In genomic region chr7:74552546-74552945, GRCm38 (mm10) we compare ENCODE assay signal across 11 mouse cellular contexts. TPM values are rescaled to one million over a fixed set of nuclear protein-coding genes. Genes with fewer than 3 reads are reported as not detected.
DNase-seq lines count a peak whose midpoint lies in the region; ATAC-seq and TF ChIP-seq lines count a peak whose summit lies in the region.
"Had no signal": no experiment of that assay in that cellular context is flagged by ENCODE, and none has a peak within 500 bp of the region (broad histone marks: within the 10 kb centered on the region; RNA-seq: fewer than 3 reads in every experiment).

No protein-coding gene starts in this region.

- no peak overlapping the region for H3K9ac ChIP-seq in kidney, embryonic 15.5 days
- no peak overlapping the region for H3K9ac ChIP-seq in heart, embryonic 16.5 days (ENCODE audit: low read length)
- H3K9ac ChIP-seq in midbrain, postnatal 0 days (replicated peaks; ENCODE audit: low read length, poor library complexity, severe bottlenecking), result 0 out of 2 replicates have a peak overlapping the region, but pooled peaks have one; percentile 39
- H3K9ac ChIP-seq: limb, embryonic 15.5 days had no signal

- no peaks in the 10 kb centered on the region for H3K9me3 ChIP-seq in kidney, embryonic 15.5 days (replicated peaks)
- H3K9me3 ChIP-seq in heart, embryonic 16.5 days (replicated peaks; ENCODE audit: control insufficient read depth, low read length), result no peaks in the 10 kb centered on the region
- no peaks in the 10 kb centered on the region for H3K9me3 ChIP-seq in midbrain, postnatal 0 days (ENCODE audit: low read length)
- H3K9me3 ChIP-seq: limb, embryonic 15.5 days had no signal

- H3K27me3 ChIP-seq in cerebellum, adult 2 months (ENCODE audit: control insufficient read depth, insufficient read depth, low read length), result no peaks in the 10 kb centered on the region
- H3K27me3 ChIP-seq in kidney, embryonic 15.5 days, result peaks cover 14% of the 10 kb centered on the region
- peaks cover 17% of the 10 kb centered on the region for H3K27me3 ChIP-seq in heart, embryonic 16.5 days (ENCODE audit: control insufficient read depth, insufficient read depth, low read length)
- H3K27me3 ChIP-seq in midbrain, postnatal 0 days (ENCODE audit: insufficient read depth, low read length), result no peaks in the 10 kb centered on the region

- ATAC-seq in kidney, embryonic 15.5 days (replicated peaks; ENCODE audit: low FRiP score), result no peak
- no peak for ATAC-seq in heart, embryonic 16.5 days (replicated peaks; ENCODE audit: extremely low read depth, insufficient read depth, low FRiP score)
- ATAC-seq in midbrain, postnatal 0 days (ENCODE audit: low FRiP score), result no peak

- H3K4me3 ChIP-seq in cerebellum, adult 2 months (replicated peaks; ENCODE audit: insufficient read depth, low read depth, low read length), result peak overlapping the region; percentile 25
- peak overlapping the region; percentile 82 for H3K4me3 ChIP-seq in kidney, embryonic 15.5 days (replicated peaks)
- H3K4me3 ChIP-seq in heart, embryonic 16.5 days (ENCODE audit: low read length), result no peak overlapping the region
- peak overlapping the region; percentile 79 for H3K4me3 ChIP-seq in midbrain, postnatal 0 days (ENCODE audit: low read depth, low read length)
- H3K4me3 ChIP-seq: erythroblast, embryonic 14.5 days had no signal

- H3K4me2 ChIP-seq in kidney, embryonic 15.5 days, result peak overlapping the region; percentile 94
- peak overlapping the region; percentile 10; the same call in 1 of the 2 replicates for H3K4me2 ChIP-seq in heart, embryonic 16.5 days (ENCODE audit: low read depth, low read length)
- peak overlapping the region; percentile 77 for H3K4me2 ChIP-seq in midbrain, postnatal 0 days (ENCODE audit: low read depth, low read length, poor library complexity, severe bottlenecking)
- H3K4me2 ChIP-seq: limb, embryonic 15.5 days had no signal

- no peak for DNase-seq in cerebellum, adult 2 months
- no peak for DNase-seq in cerebellum, adult 9-11 months
- no peak for DNase-seq in kidney, postnatal 4 days
- no peak for DNase-seq in midbrain, postnatal 0 days (ENCODE audit: low spot score)
- no peak for DNase-seq in adrenal gland, adult 8-10 months
- DNase-seq in frontal cortex, postnatal 14 days (ENCODE audit: low spot score in 2 of 2), result no peak
- DNase-seq: right cerebral cortex, postnatal 4 days had no signal

- no peak for TF ChIP-seq POLR2A in cerebellum, adult 2 months (IDR thresholded peaks at IDR 0.05; ENCODE audit: borderline replicate concordance, insufficient read depth, low read length)

- no peaks in the 10 kb centered on the region for H3K36me3 ChIP-seq in kidney, embryonic 15.5 days
- no peaks in the 10 kb centered on the region for H3K36me3 ChIP-seq in heart, embryonic 16.5 days (ENCODE audit: control insufficient read depth, insufficient read depth)
- no peaks in the 10 kb centered on the region for H3K36me3 ChIP-seq in midbrain, postnatal 0 days (ENCODE audit: insufficient read depth, low read length)
- H3K36me3 ChIP-seq: limb, embryonic 15.5 days had no signal

- peaks cover 24% of the 10 kb centered on the region for H3K4me1 ChIP-seq in cerebellum, adult 2 months (ENCODE audit: control insufficient read depth, insufficient read depth, low read length)
- peaks cover 68% of the 10 kb centered on the region for H3K4me1 ChIP-seq in kidney, embryonic 15.5 days
- peaks cover 15% of the 10 kb centered on the region for H3K4me1 ChIP-seq in heart, embryonic 16.5 days (ENCODE audit: control insufficient read depth, insufficient read depth, low read length)
- H3K4me1 ChIP-seq in midbrain, postnatal 0 days (ENCODE audit: insufficient read depth, low read length), result peaks cover 18% of the 10 kb centered on the region; the same call in 1 of the 2 replicates

- H3K27ac ChIP-seq in cerebellum, adult 2 months (ENCODE audit: insufficient read depth, low read length), result no peak overlapping the region
- H3K27ac ChIP-seq in kidney, embryonic 15.5 days, result no peak overlapping the region
- H3K27ac ChIP-seq in heart, embryonic 16.5 days (ENCODE audit: low read length), result no peak overlapping the region
- H3K27ac ChIP-seq in midbrain, postnatal 0 days (ENCODE audit: low read depth, low read length), result no peak overlapping the region
- H3K27ac ChIP-seq: limb, embryonic 15.5 days had no signal

- no peak for TF ChIP-seq CTCF in cerebellum, adult 2 months (IDR thresholded peaks at IDR 0.05; ENCODE audit: borderline replicate concordance, insufficient read depth, low read depth, low read length)
- no peak for TF ChIP-seq CTCF in midbrain, postnatal 0 days (IDR thresholded peaks at IDR 0.05)

- 56% methylated on average over 4 of the region's 4 CpGs for WGBS in cerebellum, adult 2 months
- 50% methylated on average over 4 of the region's 4 CpGs for WGBS in kidney, embryonic 15.5 days
- 43% methylated on average over 4 of the region's 4 CpGs for WGBS in heart, embryonic 16.5 days
- WGBS in midbrain, postnatal 0 days, result 34% methylated on average over 4 of the region's 4 CpGs

RNA-seq across cellular contexts. Expression of gene Slco3a1, which starts 2.0 kb away (rescaled TPM):
- polyA plus RNA-seq in cerebellum, adult 2 months (2012; rRNA removed), result 61.3 and 66.6 TPM in 2 replicates
- polyA plus RNA-seq in kidney, embryonic 15.5 days (2015; fragmentation: Nextera tagmentation; extraction: Ambion mirVana), result 21.7 and 22.0 TPM in 2 replicates
- 15.3 and 15.8 TPM in 2 replicates for polyA plus RNA-seq in heart, embryonic 16.5 days (2015; fragmentation: Nextera tagmentation; extraction: Ambion mirVana)
- total RNA-seq in midbrain, postnatal 0 days (2014; rRNA removed), result 32.7 and 39.2 TPM in 2 replicates
- polyA plus RNA-seq in midbrain, postnatal 0 days (2015; fragmentation: Nextera tagmentation; extraction: Ambion mirVana), result 21.8 and 23.4 TPM in 2 replicates
- total RNA-seq in adrenal gland, adult 8-10 months (2022), result 10 to 100 TPM; 29.6 to 44.1 (median 39.0) TPM

Comparison
In these comparisons a context has a peak if more than half of its experiments do, and no peak if none do; other contexts are left out.
1. H3K4me2 ChIP-seq: peak in every context shown above with its lines; median percentile 94 in kidney, embryonic 15.5 days; 77 in midbrain, postnatal 0 days; 10 in heart, embryonic 16.5 days.